Mouse (Mus musculus): ENCODE results near the gene Tmem164.

Tmem164 gene

DNA sequence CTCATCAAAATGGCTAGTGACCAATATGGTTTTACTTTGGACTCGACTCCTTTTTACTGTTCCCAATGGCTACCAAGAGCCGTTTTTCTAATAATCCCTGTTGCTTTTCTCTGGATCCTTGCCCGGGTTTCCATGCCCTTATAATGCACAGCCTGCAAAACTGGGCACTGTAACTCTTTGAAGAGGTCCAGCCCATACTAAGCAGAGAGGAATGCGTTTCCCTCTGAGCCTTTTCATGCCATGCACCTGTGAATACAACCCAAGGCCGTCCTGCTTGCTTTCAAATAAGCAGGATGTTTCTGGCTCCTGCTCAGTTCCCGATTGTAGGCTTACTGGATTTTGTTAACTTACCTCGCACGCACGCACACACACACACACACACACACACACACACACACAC is 7.3 kb downstream of the Tmem164 start:
- DNase-seq (ENCODE audit: low spot score), result no peak

DNA sequence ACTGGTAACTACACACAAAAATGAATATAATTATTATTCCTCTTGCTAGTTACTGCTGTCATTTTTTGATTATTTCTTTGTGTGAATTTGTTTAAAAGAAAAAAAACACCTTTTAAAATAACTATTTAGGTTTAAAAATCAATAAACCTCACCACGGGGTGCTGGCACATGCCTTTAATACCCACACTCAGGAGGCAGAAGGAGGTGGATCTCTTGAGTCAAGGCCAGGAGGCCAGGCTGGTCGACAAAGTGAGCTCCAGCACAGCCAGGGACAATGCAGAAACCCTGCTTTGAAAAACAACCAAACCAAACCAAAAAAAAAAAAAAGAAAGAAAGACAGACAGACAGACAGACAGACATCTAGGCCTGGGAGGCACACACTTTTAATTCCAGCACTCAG is 12.1 kb downstream of the Tmem164 start:
- no peak for DNase-seq (ENCODE audit: low spot score)

DNA sequence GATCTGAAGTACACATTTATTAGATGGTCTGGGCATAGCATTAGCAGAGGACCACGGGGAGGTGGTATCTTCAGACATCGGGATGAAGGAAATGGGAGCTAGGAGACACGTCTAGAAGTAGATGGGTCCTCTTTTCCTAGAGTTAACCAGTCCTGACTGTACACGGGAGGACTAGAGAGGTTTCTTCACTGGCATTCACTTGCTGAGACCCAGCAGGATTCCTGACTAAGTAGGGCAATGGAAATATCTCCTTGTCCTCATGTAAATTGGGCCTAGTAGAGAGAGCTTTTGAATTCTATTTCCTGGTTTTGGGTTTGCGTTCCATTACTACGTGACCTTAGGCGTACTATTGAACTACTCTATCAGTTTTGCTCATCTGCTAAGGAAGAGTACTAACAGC is 13.1 kb downstream of the Tmem164 start:
- no peak for DNase-seq (ENCODE audit: low spot score)

DNA sequence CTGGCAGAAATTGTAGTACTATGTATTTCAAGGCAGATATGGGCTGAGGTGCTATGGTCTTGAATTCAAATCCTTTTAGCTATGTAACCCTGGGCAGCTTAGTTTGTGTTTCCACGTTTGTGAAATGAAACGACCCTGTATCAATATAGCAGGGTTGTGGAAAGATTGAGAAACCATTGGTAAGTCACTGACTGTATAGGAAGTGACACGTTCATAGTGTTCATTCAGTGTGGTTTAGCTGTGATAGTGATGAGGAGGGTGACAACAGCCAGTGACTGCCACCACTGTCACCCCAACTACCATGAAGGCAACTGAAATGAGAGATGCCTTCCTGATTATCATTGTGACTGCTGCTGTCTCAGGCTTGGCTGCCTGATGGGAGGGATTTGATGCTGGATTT is 13.7 kb downstream of the Tmem164 start:
- no peak for DNase-seq (ENCODE audit: low spot score)

DNA sequence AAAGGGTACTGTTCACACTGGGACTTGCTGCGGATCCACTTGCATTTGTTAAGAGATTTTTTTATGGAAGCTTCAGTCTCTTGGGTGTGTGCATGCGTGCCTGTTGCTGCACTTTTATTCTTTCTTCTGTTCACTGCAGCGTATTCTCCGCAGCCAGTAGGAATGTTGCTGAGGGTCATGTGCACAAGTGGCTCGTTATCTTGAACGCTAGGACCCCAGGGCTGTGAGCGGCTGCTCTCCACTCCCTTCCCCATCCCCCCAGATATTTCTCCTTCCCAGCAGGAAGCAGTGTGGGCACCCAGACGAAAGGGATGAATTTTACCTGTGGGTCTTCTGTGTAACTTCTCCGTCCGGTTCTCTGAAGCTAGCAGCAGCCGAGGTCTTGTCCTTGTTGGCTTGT is 15.6 kb downstream of the Tmem164 start:
- no peak for DNase-seq (ENCODE audit: low spot score)

DNA sequence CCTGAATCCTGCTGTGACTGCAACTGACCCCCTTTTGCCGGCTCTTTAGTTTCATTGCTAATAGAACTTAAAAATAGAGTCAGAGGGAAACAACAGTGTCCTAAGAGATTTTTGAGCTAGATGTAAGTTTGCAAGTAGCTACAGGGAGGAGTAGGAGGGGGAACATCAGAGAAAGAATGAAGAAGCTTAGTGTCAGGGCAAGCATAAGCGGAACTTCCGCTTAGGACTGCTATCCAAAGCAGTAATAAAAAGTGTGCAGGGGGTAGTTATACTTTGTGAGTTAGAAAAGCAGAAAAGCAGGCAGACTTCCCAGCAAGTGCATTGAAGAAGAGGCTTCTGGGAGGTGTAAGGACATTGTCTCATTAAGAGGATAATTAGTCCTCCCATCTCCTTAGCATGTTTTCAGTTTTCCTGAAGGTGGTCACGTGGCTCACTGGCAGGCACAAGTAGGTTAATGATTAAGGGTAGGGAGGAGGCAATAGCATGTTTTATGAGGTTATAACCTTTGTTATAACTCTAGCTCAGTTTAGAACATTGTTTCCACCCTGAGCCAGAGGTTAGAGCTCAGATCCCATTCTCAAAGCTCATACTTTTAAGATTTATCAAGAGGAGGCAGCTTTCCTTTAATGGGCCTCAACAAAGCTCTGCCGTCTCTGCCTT is 16.5 kb downstream of the Tmem164 start:
- DNase-seq (ENCODE audit: low spot score), result no peak

DNA sequence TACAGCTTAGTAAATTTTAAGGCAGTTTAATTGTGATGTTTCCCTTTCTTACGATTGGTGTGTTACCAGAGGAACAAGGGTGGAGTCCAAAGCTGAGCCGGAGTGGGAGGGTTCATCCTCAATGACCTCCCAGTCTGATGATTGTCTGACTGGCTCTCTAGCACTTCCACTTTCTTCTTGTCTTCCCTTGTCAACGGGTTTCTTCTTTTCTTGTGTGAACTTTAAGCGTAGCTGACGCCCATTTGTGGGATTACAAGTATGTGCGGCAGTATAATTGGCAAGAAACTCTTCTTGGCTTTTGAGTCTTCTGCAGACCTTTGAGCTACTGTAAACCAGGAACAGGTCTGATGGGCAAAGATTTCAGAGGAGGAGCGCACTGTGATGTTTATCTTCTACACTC is 17.0 kb downstream of the Tmem164 start:
- DNase-seq (ENCODE audit: low spot score), result no peak

DNA sequence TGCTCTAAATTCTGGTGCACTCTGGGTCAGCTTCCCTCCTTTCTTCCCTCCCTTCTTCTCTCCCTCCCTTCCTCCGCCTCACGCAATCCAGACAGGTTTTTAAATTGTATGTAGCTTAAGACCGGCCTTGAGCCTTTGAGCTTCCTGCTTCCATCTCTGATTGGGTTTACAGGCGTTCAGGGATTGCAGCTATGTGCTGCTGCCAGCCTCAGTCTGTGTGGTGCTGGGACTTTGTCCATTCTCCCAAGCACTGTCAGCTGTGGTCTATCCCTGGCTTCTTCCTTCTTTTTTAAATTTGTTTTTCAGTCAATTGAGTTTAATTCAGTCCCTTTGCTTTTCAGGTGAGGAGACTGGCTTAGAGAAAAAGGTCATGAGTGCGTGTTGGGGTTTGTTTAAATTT is 20.9 kb downstream of the Tmem164 start:
- no peak for DNase-seq (ENCODE audit: low spot score)

DNA sequence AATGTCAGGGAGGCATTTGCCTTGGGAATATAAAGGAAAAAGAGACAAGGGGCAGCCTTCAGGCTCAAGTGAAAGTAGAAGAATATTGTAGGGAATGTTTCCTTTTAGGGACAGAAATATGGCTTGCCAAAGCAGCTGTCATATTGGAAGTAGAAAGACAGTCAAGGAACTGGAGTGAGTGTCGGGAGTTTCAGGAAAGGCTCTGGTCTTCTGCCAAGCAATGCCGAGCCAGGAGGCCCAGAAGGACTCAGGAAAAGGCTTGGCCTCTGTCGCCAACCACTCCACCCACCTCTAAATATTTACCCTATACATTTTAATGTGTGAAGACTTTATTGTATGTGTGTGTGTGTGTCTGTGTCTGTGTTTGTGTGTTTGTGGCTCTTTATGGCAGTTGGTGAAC is 21.4 kb downstream of the Tmem164 start:
- no peak for DNase-seq (ENCODE audit: low spot score)

DNA sequence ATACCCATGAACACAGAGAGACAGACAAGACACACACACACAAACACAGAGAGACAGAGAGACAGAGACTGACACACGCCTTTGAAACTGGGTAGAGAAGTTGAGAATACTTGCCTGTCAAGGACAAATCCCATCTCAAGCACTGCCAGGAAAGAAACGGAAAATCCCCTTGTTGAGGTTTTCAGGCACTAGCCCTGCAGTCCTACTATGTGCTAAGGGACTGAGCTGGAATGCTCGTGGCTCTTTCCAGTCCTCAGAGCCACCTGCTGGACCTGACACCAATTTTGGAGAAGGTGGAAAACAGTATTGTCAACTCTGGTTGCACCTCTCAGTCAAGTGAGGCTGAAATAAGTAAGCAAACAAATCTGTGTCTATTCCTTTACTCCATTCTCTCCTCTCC is 22.7 kb downstream of the Tmem164 start:
- no peak for DNase-seq (ENCODE audit: low spot score)

DNA sequence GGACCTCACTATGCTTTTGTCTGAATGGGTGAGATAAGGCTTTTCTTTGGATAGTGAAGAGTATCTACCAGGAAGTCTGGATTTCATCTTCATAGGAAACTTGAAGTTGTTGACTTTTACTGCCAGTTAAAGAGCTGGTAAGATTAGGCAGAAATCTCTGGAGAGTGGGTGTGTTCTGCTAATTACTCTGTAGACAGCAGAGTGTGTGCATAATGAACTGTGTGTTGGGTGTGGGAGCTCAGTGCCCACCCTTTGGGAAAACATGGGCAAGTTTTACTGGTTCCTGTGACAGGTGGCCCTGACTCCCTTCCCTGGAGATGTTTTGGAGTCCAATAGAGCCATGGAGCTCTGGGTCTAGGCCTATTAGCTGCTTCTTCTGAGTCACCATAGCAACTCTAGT is 27.1 kb downstream of the Tmem164 start:
- DNase-seq (ENCODE audit: low spot score), result no peak

DNA sequence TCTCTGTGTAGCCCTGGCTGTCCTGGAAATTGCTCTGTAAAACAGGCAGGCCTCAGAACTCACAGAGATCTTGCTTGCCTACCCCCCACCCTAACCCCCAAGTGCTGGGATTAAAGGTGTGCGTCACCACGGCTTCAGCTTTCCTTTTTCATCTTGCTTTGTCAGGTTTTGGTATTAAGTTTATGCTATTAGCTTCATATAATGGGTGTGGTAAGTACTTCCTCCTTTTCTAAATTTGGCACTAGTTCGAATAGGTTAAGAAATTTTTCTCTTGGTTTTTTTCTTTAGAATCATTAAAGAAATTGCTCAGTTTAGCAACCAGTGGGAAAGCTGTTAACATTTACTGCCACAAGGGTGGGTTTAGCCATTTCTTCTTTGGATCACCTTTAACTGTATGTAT is 34.8 kb downstream of the Tmem164 start:
- DNase-seq (ENCODE audit: low spot score), result no peak

DNA sequence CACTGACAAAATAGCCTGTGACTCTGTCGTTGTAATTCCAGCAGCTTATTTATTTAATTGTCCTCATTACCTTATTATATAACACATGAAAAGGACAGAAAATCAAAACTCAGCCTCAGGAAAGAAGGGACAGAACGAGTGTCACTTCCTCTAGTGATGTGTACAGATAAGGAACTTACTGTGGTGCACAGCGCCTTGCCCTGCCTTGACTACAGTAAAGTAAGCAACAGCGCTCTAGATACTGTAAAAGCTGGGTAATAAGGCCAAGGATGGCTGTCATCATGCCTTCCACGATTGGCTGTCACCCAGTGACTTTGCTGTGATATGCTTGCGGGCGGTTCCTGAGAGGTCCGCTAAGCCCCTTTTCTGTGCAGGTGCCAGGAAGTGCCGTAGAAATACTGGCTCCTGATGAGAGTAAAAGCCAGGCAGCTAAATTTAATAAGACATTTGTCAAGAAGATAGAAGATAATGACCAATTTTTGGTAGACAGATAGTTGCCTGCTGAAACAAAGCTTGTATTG is 36.8 kb downstream of the Tmem164 start:
- DNase-seq (ENCODE audit: low spot score), result no peak

DNA sequence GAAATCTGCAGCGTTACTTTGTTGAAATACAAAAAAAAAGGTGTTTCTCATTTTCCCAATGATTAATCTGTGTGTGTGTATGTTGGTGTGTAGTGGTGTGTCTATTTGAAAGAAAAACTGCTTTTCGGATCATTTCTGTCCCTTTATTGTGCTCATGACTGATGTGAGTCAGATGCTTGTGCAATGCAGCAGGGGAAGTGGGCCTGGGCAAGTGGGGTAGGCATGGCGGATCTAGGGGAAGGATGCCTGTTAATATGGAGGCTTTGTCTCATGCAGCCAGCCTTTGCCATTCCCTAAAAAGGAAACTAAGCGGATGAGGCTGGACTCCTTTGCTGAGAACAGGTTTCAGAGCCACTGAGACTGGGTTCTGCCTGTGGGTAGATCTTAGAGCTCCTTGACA is 37.6 kb downstream of the Tmem164 start:
- no peak for DNase-seq (ENCODE audit: low spot score)

DNA sequence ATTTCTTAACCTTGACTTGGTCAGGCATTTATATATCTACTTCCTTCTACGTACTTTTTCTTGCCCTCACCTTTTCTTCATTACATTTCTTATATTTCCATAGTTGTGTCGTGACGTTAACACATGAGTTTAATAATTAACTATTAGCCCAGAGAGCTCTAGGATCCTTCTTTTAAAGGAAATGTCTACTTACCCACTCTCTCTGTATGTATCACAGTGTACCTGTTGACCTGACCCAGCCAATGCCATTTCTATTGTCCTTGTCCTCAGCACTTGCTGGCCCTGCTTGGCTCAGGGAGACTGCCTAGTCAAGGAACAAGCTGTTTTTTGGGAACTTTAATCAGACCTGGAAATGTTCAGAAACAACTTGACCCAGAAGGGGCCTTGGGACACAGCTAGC is 40.7 kb downstream of the Tmem164 start:
- no peak for DNase-seq (ENCODE audit: low spot score)

DNA sequence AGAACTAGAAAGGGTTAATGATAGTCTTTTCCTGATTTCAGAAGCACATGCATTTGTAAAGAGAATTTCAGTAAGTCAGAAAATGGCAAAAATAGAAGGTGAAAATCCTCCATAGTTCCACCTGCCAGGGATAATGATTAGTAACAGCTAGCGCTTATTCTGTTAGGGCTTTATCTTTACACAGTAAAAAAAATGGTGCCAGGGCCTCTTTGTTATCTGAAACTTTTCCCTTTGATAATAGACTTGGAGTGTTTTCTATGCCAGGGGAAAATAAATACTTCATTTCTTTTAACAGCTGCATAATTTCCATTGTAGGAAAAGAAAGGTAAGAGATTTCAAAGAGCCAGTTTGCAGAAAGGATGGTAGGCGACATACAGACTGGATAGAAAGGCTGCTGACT is 43.0 kb downstream of the Tmem164 start:
- no peak for DNase-seq (ENCODE audit: low spot score)

DNA sequence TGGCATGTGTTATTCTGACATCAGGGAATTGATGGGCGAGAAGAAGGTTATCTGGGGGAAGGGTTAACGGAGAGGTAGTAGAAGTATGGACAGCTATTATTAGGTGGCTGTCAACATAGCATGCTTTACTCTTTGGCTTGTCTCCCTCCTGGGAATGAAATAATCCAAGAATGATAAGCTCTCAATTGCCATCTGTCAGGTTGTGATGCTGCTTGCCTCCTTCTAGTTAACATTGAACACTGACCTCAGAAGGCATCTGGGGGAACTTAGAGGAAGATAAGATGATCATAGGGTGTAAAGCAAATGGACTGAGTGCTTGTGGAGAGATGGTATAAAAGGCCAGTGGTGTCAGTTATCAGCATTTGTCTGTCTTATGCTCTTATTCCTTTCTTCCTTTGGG is 44.4 kb downstream of the Tmem164 start:
- no peak for DNase-seq (ENCODE audit: low spot score)

DNA sequence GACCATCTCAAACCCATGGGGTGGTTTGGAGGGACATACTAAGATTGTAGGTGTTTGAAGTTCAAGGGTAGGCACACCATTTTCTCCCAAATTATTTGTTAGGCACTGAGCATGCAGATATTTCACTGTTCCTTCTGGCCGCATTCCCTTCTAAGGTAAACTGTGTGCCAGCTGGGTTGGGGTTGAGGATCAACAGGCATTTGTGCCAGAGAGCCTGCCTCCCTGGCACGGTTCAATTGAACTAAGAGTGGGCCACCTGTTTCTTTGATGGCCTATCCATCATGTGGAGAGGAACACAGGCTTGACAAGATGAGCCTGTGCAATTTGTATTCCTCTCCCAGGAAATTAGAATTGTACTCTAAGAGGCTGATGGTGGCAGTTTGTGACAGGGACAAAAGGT is 45.1 kb downstream of the Tmem164 start:
- DNase-seq (ENCODE audit: low spot score), result no peak

DNA sequence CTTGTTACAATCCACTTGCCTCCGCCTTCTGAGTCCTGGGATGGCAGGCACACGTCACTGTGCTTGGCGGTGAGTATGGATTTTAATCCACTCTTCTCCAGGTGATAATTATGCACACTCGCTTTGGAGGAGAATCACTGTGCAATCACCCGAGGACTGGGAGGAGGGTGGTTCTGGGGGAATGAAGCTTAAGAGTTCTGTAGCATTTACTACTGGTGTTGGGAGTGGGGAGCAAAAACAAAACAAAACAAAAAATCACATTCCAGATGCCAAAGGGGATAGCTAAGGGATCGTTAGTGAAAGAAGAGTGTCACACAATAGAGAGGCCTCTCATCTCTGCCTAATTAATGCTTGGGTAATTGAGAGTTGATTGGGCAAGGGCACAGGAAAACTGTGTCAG is 46.6 kb downstream of the Tmem164 start:
- no peak for DNase-seq (ENCODE audit: low spot score)

DNA sequence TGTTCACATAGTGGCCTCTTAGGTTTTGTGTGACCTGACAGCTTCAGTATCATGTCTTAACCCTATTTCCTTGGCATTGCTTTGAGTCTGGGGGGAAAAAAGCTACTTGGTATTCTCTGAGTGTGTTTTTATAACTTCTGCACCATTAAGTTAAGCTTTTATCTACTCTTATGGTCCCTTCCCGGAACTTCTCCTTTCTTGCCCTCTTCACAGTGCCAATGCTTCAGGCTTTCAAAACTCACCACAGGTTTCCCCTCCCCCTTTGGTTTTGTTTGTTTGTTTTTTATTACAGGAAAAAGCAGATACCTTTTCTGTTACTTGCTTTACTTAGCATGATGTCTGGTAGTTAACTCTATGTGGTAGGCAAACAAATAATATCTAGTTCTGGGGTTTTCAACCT is 47.8 kb downstream of the Tmem164 start:
- DNase-seq (ENCODE audit: low spot score), result no peak

DNA sequence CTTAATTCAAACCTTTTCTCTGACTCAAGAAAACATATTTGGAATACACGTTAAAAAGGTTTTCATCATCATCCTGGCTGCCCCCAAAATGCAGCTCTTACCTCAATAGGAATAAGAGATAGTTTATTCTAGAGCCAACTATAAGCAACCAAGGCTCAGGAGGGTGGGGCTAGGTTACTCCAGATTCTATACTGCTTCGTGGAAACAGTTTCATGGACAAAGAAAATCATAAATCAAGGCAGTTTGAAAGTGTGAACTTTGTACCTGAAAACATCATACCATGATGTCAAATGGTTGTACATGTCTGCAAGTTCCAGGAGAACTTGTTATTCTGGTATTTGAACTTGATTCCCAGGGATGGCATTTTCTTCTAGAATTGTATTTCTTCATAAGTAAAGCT is 48.3 kb downstream of the Tmem164 start:
- DNase-seq (ENCODE audit: low spot score), result no peak

DNA sequence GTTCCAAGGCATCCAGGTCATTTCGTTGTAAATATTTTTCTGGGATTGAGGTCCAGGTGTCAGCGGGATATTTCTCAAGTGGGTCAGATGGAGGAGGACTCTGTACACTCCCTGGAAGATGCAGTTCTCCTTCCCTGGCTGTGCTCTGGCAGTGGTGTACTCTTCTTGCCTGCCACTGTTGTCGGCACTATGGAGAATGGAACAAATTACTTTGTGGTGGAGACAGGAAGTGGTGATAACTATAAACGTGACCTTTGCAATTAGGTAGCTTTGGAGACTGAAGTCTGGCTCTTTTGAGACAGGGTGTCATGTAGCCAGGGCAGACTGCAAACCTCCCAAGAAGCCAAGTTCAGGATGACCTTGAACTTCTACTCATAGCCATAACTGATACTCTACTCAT is 55.9 kb downstream of the Tmem164 start:
- no peak for DNase-seq (ENCODE audit: low spot score)

DNA sequence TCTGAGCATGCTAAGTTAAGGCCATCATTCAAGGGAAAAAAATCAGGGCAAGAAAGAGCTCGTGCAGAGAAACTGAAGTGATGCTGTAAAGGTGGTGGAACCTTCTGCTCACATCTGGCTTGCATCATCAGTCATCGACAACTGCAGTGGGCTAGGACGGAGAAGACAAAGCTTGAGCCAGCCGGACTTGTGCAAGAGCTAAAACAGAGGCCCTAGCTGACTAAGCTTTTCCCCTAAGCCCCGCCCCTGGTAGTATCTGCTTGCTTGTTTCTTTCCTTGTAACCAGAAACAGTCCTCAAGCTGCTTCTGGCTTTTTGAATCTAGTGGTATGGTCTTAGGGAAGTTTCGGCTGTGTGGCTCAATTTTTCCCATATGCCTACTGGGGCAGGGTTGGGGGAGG is 56.5 kb downstream of the Tmem164 start:
- DNase-seq (ENCODE audit: low spot score), result no peak

DNA sequence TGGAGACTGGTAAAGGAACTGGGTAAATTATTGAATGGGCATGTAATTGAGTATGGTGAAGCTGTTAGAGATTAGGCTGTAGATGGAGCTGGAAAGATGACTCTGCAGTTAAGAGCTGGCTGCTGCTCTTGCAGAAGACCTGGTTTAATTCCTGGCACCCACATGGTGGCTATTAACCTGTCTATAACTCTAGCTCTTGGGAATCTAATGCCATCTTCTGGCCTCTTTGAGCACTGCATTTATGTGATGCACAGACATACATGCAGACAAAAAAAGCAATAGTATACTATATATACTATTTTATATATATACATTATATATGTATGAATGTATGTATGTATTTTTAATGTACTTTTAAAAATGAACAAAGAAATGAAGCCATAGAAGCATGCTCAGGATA is 66.2 kb downstream of the Tmem164 start:
- DNase-seq (ENCODE audit: low spot score), result no peak

DNA sequence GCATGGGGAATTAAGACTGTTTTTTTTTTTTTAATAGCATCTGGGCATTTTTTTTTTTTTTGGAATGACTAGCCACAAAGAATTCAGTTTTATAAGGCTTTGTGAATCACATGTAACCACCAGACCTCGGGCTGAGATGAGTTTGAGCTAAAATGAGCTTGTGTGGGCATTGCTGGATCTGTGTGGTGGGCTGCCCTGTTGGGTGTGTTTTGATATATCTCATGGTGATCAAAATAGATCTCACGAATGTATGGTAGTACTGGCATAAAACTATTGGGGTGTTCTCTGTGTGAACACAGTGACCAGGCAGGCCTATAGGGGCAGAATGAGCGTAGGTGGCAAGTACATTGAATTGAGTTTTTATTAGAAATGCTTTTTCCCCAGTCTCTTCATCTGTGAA is 67.4 kb downstream of the Tmem164 start:
- DNase-seq (ENCODE audit: low spot score), result no peak

All from ovary, postnatal 14 days (tissue).